Mouse (Mus musculus): ENCODE data around the gene Wdr4. TPM values are rescaled to one million over a fixed set of nuclear protein-coding genes. Genes with fewer than 3 reads are reported as not detected.

The Wdr4 gene
- polyA plus RNA-seq, 1 experiment: 56.1 TPM

- no peak for TF ChIP-seq GATA1 (IDR thresholded peaks at IDR 0.05; ENCODE audit: low read length)
Measured at GRCm38 (mm10) chr17:31445061-31445731, 74.6 kb downstream of the Wdr4 start.

Other genes with a start within 250 kb of the Wdr4 start
- gene Rsph1, start 242.6 kb downstream of the Wdr4 start, polyA plus RNA-seq (2012): not detected in 2 replicates
- gene Slc37a1, start 233.2 kb downstream of the Wdr4 start, polyA plus RNA-seq (2012): not detected in 2 replicates
- not detected in 2 replicates for gene Pde9a, start 133.8 kb downstream of the Wdr4 start, polyA plus RNA-seq (2012)
- 321 and 649 TPM in 2 replicates for gene Ndufv3, start 135 bp upstream of the Wdr4 start, polyA plus RNA-seq (2012)
- 8.4 and 9.2 TPM in 2 replicates for gene Pknox1, start 44.8 kb upstream of the Wdr4 start, polyA plus RNA-seq (2012)
- not detected in 2 replicates for gene Cbs, start 117.3 kb upstream of the Wdr4 start, polyA plus RNA-seq (2012)
- 141 and 175 TPM in 2 replicates for gene U2af1, start 138.9 kb upstream of the Wdr4 start, polyA plus RNA-seq (2012)
- gene Cryaa, start 157.8 kb upstream of the Wdr4 start, polyA plus RNA-seq (2012): not detected in 2 replicates